Mouse (Mus musculus) heart, adult 2 months (tissue): ENCODE measurements at regions not wholly inside any gene's neighbourhood (a gene's known extent, or its start where the extent isn't known, plus 50 kb on each side); places are given as distances from the start of the nearest gene placed in this dataset.
"Not testable (repeated sequence)": the region's sequence is repeated elsewhere in the genome, so short reads cannot be mapped to it uniquely, and the experiment has no call there.

Source experiments
- DNase-seq, 2 experiments: peaks; one replicate each; pipeline ENCODE4 v3.0.0; 2021
- H3K27ac ChIP-seq: fragments of 200-600 bp; 2 replicates; pipeline ENCODE4 v1.8.1; 2022
- H3K27me3 ChIP-seq: fragments of 200-500 bp; 2 replicates; pipeline ENCODE4 v1.6.1; 2012; ENCODE audit warnings: mild to moderate bottlenecking, low read length, inconsistent platforms, mixed read lengths; ENCODE audit not compliant: control insufficient read depth, insufficient read depth
- H3K36me3 ChIP-seq: fragments of 200-500 bp; 2 replicates; pipeline ENCODE4 v1.6.1; 2012; ENCODE audit warnings: low read length, inconsistent platforms; ENCODE audit not compliant: control insufficient read depth, insufficient read depth
- H3K4me1 ChIP-seq: fragments of 200-500 bp; 2 replicates; pipeline ENCODE4 v1.6.1; 2011; ENCODE audit warnings: low read length; ENCODE audit not compliant: control insufficient read depth, insufficient read depth
- H3K4me3 ChIP-seq: fragments of 200-600 bp; 2 replicates; pipeline ENCODE4 v1.8.1; 2022
- H3K79me2 ChIP-seq: fragments of 200-500 bp; replicated peaks from 2 replicates; pipeline ENCODE4 v1.6.1; 2012; ENCODE audit warnings: mild to moderate bottlenecking, inconsistent platforms, low read length, moderate library complexity, mixed read lengths; ENCODE audit not compliant: control insufficient read depth, insufficient read depth
- H3K9ac ChIP-seq: fragments of 200-500 bp; 2 replicates; pipeline ENCODE4 v1.6.1; 2012; ENCODE audit warnings: low read depth, mild to moderate bottlenecking, control low read depth, inconsistent platforms, low read length, mixed read lengths
- CTCF ChIP-seq: fragments of 200-600 bp; IDR thresholded peaks from 2 replicates; pipeline ENCODE4 v1.8.1; 2022; ENCODE audit warnings: antibody characterized with exemption, mild to moderate bottlenecking, moderate library complexity
- EP300 ChIP-seq: fragments of 200-500 bp; IDR thresholded peaks from 2 replicates; pipeline ENCODE4 v1.6.1; 2011; ENCODE audit warnings: low read depth, low read length, control low read depth; ENCODE audit not compliant: insufficient read depth
- POLR2A ChIP-seq: fragments of 200-500 bp; IDR thresholded peaks from 2 replicates; pipeline ENCODE4 v1.6.1; 2011; ENCODE audit warnings: mild to moderate bottlenecking, low read depth, low read length, control low read depth; ENCODE audit not compliant: insufficient read depth
- WGBS: fragments of 180-500 bp; shearing (Covaris S2); methylation state at CpG from one replicate; pipeline ENCODE4 v1.1.7; 2018; 5-methylcytosine and 5-hydroxymethylcytosine counted together
- intact Hi-C: fragments of 180-260 bp; cut with DNase I; formaldehyde crosslinking; loops from one replicate; pipeline ENCODE4 v1.15.1; 2025

DNA sequence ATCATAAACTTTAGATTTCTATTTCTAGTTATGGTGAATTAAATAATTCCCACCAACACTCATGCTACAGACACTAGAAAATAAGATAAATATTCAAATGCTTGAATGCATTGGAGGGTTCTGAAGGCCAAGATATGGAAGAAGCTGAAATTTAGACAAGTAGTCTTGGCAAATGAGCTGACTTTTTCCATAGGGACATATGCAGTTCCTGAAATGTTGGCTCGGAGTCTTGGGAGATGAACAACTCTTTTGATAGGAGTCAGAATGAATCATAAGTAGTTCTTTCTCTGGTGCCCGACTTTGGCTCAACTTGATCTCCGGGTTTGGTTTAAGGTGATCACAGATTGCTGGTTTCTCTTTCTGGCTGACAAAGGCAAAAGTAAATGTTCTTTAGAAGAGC lies 574.7 kb upstream of the Mms22l start:
- DNase-seq, result no peak
- H3K79me2 ChIP-seq, result no peaks in the 10 kb centered on the region
- 62% methylated on average over 3 of the region's 3 CpGs for WGBS
- intact Hi-C loops, result no loop called here
- H3K4me3 ChIP-seq, result no peak overlapping the region
- no peak overlapping the region for H3K9ac ChIP-seq
- no peaks in the 10 kb centered on the region for H3K36me3 ChIP-seq
- H3K27ac ChIP-seq, result no peak overlapping the region
- no peaks in the 10 kb centered on the region for H3K4me1 ChIP-seq
- no peak for TF ChIP-seq CTCF
- TF ChIP-seq EP300, result no peak
- no peak for TF ChIP-seq POLR2A
- H3K27me3 ChIP-seq, result no peaks in the 10 kb centered on the region

DNA sequence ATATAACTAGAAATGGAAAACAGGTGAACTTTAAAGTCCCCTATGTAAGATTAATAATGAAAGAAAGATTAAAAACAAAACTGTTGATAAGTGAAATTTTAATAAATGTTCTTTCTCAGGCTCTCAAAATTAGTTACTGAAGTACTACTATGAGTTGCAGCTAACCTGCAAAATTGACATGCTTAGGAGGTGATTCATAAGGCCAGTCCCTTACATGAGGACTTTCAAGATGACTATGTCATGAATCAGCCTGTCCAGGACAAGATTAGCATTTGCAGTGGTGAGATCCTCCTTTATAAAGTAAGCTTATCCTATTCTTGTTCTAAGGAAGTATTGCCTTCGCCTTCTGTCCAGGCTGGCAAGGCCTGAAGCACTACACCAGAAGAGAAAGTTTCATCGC lies 542.1 kb upstream of the Mms22l start:
- no peak overlapping the region for H3K27ac ChIP-seq
- WGBS, result 72% methylated on average over 2 of the region's 2 CpGs
- TF ChIP-seq CTCF (no peak), POLR2A (no peak)
- no peaks in the 10 kb centered on the region for H3K36me3 ChIP-seq
- intact Hi-C loops, result no loop called here
- DNase-seq, result no peak
- H3K27me3 ChIP-seq, result no peaks in the 10 kb centered on the region
- no peak overlapping the region for H3K4me3 ChIP-seq
- no peak overlapping the region for H3K9ac ChIP-seq
- H3K79me2 ChIP-seq, result no peaks in the 10 kb centered on the region
- no peaks in the 10 kb centered on the region for H3K4me1 ChIP-seq

DNA sequence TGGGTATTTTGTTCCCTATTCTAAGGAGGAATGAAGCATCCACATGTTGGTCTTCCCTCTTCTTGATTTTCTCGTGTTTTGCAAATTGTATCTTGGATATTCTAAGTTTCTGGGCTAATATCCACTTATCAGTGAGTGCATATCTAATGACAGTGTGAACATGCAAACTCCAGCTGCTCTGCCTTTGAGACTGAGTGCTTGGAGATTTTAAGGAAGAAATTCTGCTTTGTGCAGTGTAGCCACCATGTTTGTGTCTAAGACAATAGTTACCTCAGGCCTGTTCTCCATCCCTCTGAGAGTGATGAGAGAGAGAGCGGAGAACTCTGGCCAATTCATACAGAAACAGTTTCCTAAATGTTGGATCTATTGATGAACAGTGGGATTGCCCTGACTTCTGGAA lies 514.1 kb upstream of the Mms22l start:
- intact Hi-C loops, H3K4me3 ChIP-seq, H3K36me3 ChIP-seq, H3K27ac ChIP-seq, H3K9ac ChIP-seq, H3K79me2 ChIP-seq, H3K27me3 ChIP-seq, DNase-seq, H3K4me1 ChIP-seq: not testable (repeated sequence)
- 69% methylated on average over 2 of the region's 2 CpGs for WGBS

GRCm38 (mm10) chr4:23982790-23983451 lies 513.3 kb upstream of the Mms22l start:
- Histone ChIP-seq H3K27me3 (no peaks in the 10 kb centered on the region), H3K4me3 (no peak overlapping the region), H3K27ac (no peak overlapping the region), H3K4me1 (no peaks in the 10 kb centered on the region), H3K36me3 (no peaks in the 10 kb centered on the region), H3K9ac (no peak overlapping the region), H3K79me2 (no peaks in the 10 kb centered on the region)
- no peak for DNase-seq
- intact Hi-C loops, result no loop called here
- 23% methylated on average over 13 of the region's 13 CpGs for WGBS
- no peak for TF ChIP-seq EP300
- no peak for TF ChIP-seq CTCF
- no peak for TF ChIP-seq POLR2A

- Histone ChIP-seq H3K79me2 (no peaks in the 10 kb centered on the region), H3K36me3 (no peaks in the 10 kb centered on the region), H3K27ac (no peak overlapping the region), H3K9ac (no peak overlapping the region), H3K27me3 (no peaks in the 10 kb centered on the region), H3K4me3 (no peak overlapping the region), H3K4me1 (no peaks in the 10 kb centered on the region)
- intact Hi-C loops, result no loop called here
- no peak for DNase-seq
- WGBS, result 9% methylated on average over 8 of the region's 8 CpGs
- TF ChIP-seq POLR2A (no peak), CTCF (no peak), EP300 (no peak)
These were observed 512.8 kb upstream of the Mms22l start for GRCm38 (mm10) chr4:23983452-23983805.

DNA sequence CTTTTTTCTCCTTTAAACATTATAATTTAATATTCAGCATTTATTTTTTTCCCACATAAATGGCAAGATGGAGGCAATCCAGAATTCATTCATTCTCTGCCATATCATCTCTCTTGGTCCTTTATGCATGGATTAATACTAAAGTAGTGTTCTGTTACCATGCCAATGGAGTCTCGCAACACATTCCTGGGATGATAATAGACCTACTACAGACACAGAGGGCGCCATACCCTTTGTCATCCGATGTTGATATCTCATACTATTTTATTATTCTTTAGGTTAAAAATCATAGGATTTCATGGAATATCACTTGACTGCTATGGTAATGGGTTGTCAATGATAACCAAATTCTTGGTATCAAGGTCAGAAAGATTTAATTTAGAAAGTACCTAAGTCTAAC lies 512.2 kb upstream of the Mms22l start:
- Histone ChIP-seq H3K36me3 (no peaks in the 10 kb centered on the region), H3K27me3 (no peaks in the 10 kb centered on the region), H3K4me3 (no peak overlapping the region), H3K4me1 (no peaks in the 10 kb centered on the region), H3K79me2 (no peaks in the 10 kb centered on the region), H3K9ac (no peak overlapping the region), H3K27ac (no peak overlapping the region)
- TF ChIP-seq EP300, result no peak
- TF ChIP-seq POLR2A, result no peak
- no peak for TF ChIP-seq CTCF
- WGBS, result 75% methylated on average over 3 of the region's 3 CpGs
- intact Hi-C loops, result no loop called here
- DNase-seq, result no peak

GRCm38 (mm10) chr4:23985956-23986355 lies 510.3 kb upstream of the Mms22l start:
- H3K36me3 ChIP-seq, result no peaks in the 10 kb centered on the region
- TF ChIP-seq POLR2A (no peak), CTCF (no peak)
- H3K27me3 ChIP-seq, result no peaks in the 10 kb centered on the region
- no peak for DNase-seq
- no peak overlapping the region for H3K9ac ChIP-seq
- no peak overlapping the region for H3K27ac ChIP-seq
- WGBS, result 72% methylated on average over 4 of the region's 4 CpGs
- no peaks in the 10 kb centered on the region for H3K79me2 ChIP-seq
- H3K4me3 ChIP-seq, result no peak overlapping the region
- H3K4me1 ChIP-seq, result no peaks in the 10 kb centered on the region
- intact Hi-C loops, result no loop called here
